Mouse (Mus musculus): ENCODE data around the gene Cyp24a1. TPM values are rescaled to one million over a fixed set of nuclear protein-coding genes. Genes with fewer than 3 reads are reported as not detected.

The Cyp24a1 gene
- polyA plus RNA-seq, 1 experiment from 2014 or later: 0.05 TPM

GRCm38 (mm10) chr2:170520321-170520971 lies 23.5 kb upstream of the Cyp24a1 start:
- WGBS: 12% methylated on average over 7 of the region's 7 CpGs
- H3K4me3 ChIP-seq: no peak overlapping the region
- no peak overlapping the region for H3K27ac ChIP-seq
- peaks cover 44% of the 10 kb centered on the region for H3K36me3 ChIP-seq (replicated peaks)
- DNase-seq (ENCODE audit: extremely low spot score, low spot score): peak; percentile 67
- no peaks in the 10 kb centered on the region for H3K4me1 ChIP-seq
- H3K27me3 ChIP-seq (ENCODE audit: poor library complexity, severe bottlenecking): no peaks in the 10 kb centered on the region
- no peaks in the 10 kb centered on the region for H3K9me3 ChIP-seq

- Histone ChIP-seq H3K36me3 (replicated peaks) (peaks cover 48% of the 10 kb centered on the region), H3K4me3 (no peak overlapping the region), H3K27ac (no peak overlapping the region), H3K9me3 (no peaks in the 10 kb centered on the region), H3K27me3 (ENCODE audit: poor library complexity, severe bottlenecking) (no peaks in the 10 kb centered on the region), H3K4me1 (peaks cover 28% of the 10 kb centered on the region)
- 92% methylated on average over 12 of the region's 12 CpGs for WGBS
- DNase-seq (ENCODE audit: extremely low spot score, low spot score): no peak
Measured at GRCm38 (mm10) chr2:170513756-170514155, 16.8 kb upstream of the Cyp24a1 start.

- peak; percentile 90 for DNase-seq (ENCODE audit: extremely low spot score, low spot score)
- Histone ChIP-seq H3K4me3 (peak overlapping the region; percentile 97), H3K27me3 (ENCODE audit: poor library complexity, severe bottlenecking) (no peaks in the 10 kb centered on the region), H3K9me3 (no peaks in the 10 kb centered on the region), H3K36me3 (replicated peaks) (peaks cover 23% of the 10 kb centered on the region), H3K4me1 (peaks cover 35% of the 10 kb centered on the region), H3K27ac (peak overlapping the region; percentile 100)
- WGBS: 0% methylated on average over 69 of the region's 69 CpGs
Measured at GRCm38 (mm10) chr2:170511073-170511891, 14.3 kb upstream of the Cyp24a1 start.

- H3K36me3 ChIP-seq (replicated peaks): 0 out of 2 replicates have a peak, but pooled peaks cover 2% of the 10 kb centered on the region
- H3K9me3 ChIP-seq: no peaks in the 10 kb centered on the region
- no peak overlapping the region for H3K27ac ChIP-seq
- 0 out of 2 replicates have a peak, but pooled peaks cover 3% of the 10 kb centered on the region for H3K27me3 ChIP-seq (ENCODE audit: poor library complexity, severe bottlenecking)
- H3K4me1 ChIP-seq: peaks cover 35% of the 10 kb centered on the region
- peak; percentile 89 for DNase-seq (ENCODE audit: extremely low spot score, low spot score)
- H3K4me3 ChIP-seq: peak overlapping the region; percentile 42
- WGBS: 3% methylated on average over 12 of the region's 12 CpGs
Measured at GRCm38 (mm10) chr2:170508821-170509220, 11.9 kb upstream of the Cyp24a1 start.

- Histone ChIP-seq H3K9me3 (no peaks in the 10 kb centered on the region), H3K4me3 (no peak overlapping the region), H3K27me3 (ENCODE audit: poor library complexity, severe bottlenecking) (peaks cover 4% of the 10 kb centered on the region; the same call in 1 of the 2 replicates), H3K36me3 (replicated peaks) (no peaks in the 10 kb centered on the region), H3K27ac (no peak overlapping the region), H3K4me1 (peaks cover 25% of the 10 kb centered on the region)
- WGBS: 15% methylated on average over 10 of the region's 10 CpGs
- DNase-seq (ENCODE audit: extremely low spot score, low spot score): peak; percentile 79
Measured at GRCm38 (mm10) chr2:170507734-170508133, 10.8 kb upstream of the Cyp24a1 start.

GRCm38 (mm10) chr2:170503983-170504382 lies 7.0 kb upstream of the Cyp24a1 start:
- H3K27ac ChIP-seq: no peak overlapping the region
- no peaks in the 10 kb centered on the region for H3K36me3 ChIP-seq (replicated peaks)
- no peaks in the 10 kb centered on the region for H3K9me3 ChIP-seq
- peaks cover 20% of the 10 kb centered on the region for H3K27me3 ChIP-seq (ENCODE audit: poor library complexity, severe bottlenecking)
- DNase-seq (ENCODE audit: extremely low spot score, low spot score): no peak
- 48% methylated on average over 4 of the region's 4 CpGs for WGBS
- no peak overlapping the region for H3K4me3 ChIP-seq
- H3K4me1 ChIP-seq: peaks cover 9% of the 10 kb centered on the region

GRCm38 (mm10) chr2:170503343-170503742 lies 6.4 kb upstream of the Cyp24a1 start:
- WGBS: 70% methylated on average over 8 of the region's 8 CpGs
- Histone ChIP-seq H3K9me3 (no peaks in the 10 kb centered on the region), H3K27me3 (ENCODE audit: poor library complexity, severe bottlenecking) (peaks cover 26% of the 10 kb centered on the region), H3K36me3 (replicated peaks) (no peaks in the 10 kb centered on the region), H3K4me1 (peaks cover 4% of the 10 kb centered on the region), H3K27ac (no peak overlapping the region), H3K4me3 (no peak overlapping the region)
- no peak for DNase-seq (ENCODE audit: extremely low spot score, low spot score)

- H3K27ac ChIP-seq: no peak overlapping the region
- H3K9me3 ChIP-seq: no peaks in the 10 kb centered on the region
- peaks cover 34% of the 10 kb centered on the region for H3K4me1 ChIP-seq
- no peak overlapping the region for H3K4me3 ChIP-seq
- H3K36me3 ChIP-seq (replicated peaks): no peaks in the 10 kb centered on the region
- WGBS: 21% methylated on average over 8 of the region's 8 CpGs
- peaks cover 76% of the 10 kb centered on the region for H3K27me3 ChIP-seq (ENCODE audit: poor library complexity, severe bottlenecking)
- DNase-seq (ENCODE audit: extremely low spot score, low spot score): no peak
Measured at GRCm38 (mm10) chr2:170498011-170498410, 1.1 kb upstream of the Cyp24a1 start.

GRCm38 (mm10) chr2:170496154-170496930 lies 603 bp downstream of the Cyp24a1 start, which contains the start of gene Pfdn4:
Gene Pfdn4 (plus strand): TSS chr2:170496428.
- peak; percentile 52 for DNase-seq (ENCODE audit: extremely low spot score, low spot score)
- Histone ChIP-seq H3K4me3 (peak within 1 kb of the TSS; percentile 51), H3K27ac (no peak within 1 kb of the TSS), H3K36me3 (replicated peaks) (no peaks in the 10 kb centered on the region), H3K27me3 (ENCODE audit: poor library complexity, severe bottlenecking) (peaks cover 89% of the 10 kb centered on the region), H3K4me1 (peaks cover 34% of the 10 kb centered on the region), H3K9me3 (no peaks in the 10 kb centered on the region)
- WGBS: under 1% methylated on average over 46 of the region's 46 CpGs

GRCm38 (mm10) chr2:170494784-170495710 lies 1.9 kb downstream of the Cyp24a1 start:
- Histone ChIP-seq H3K4me1 (peaks cover 34% of the 10 kb centered on the region), H3K27ac (no peak overlapping the region), H3K36me3 (replicated peaks) (no peaks in the 10 kb centered on the region), H3K27me3 (ENCODE audit: poor library complexity, severe bottlenecking) (peaks cover 96% of the 10 kb centered on the region), H3K9me3 (no peaks in the 10 kb centered on the region), H3K4me3 (peak overlapping the region; percentile 29; the same call in 1 of the 2 replicates)
- peak; percentile 33 for DNase-seq (ENCODE audit: extremely low spot score, low spot score)
- WGBS: 7% methylated on average over 31 of the region's 31 CpGs

GRCm38 (mm10) chr2:170487890-170488502 lies 8.9 kb downstream of the Cyp24a1 start:
- Histone ChIP-seq H3K4me1 (peaks cover 6% of the 10 kb centered on the region), H3K36me3 (replicated peaks) (no peaks in the 10 kb centered on the region), H3K9me3 (no peaks in the 10 kb centered on the region), H3K4me3 (no peak overlapping the region), H3K27ac (no peak overlapping the region), H3K27me3 (ENCODE audit: poor library complexity, severe bottlenecking) (peaks cover 61% of the 10 kb centered on the region)
- DNase-seq (ENCODE audit: extremely low spot score, low spot score): no peak
- WGBS: 57% methylated on average over 26 of the region's 26 CpGs

All from forebrain, embryonic 10.5 days (tissue).